Mouse (Mus musculus) adrenal gland, postnatal 36 days (tissue): Measurements from ENCODE around the gene Fgg. TPM values are rescaled to one million over a fixed set of nuclear protein-coding genes. Genes with fewer than 3 reads are reported as not detected.

ENCODE experiments used
- DNase-seq, 2 experiments: peaks; one replicate each; pipeline ENCODE4 v3.0.0; 2021; ENCODE audit warnings: mixed read lengths in 1 of 2
- total RNA-seq, 2 experiments: library from RNA; stranded (reverse); gene quantifications; 2 replicates each; pipeline ENCODE4 v1.2.3; 2021

Gene Fgg
- total RNA-seq, 2 experiments from 2014 or later = 3.2 TPM; not detected in 1

DNA sequence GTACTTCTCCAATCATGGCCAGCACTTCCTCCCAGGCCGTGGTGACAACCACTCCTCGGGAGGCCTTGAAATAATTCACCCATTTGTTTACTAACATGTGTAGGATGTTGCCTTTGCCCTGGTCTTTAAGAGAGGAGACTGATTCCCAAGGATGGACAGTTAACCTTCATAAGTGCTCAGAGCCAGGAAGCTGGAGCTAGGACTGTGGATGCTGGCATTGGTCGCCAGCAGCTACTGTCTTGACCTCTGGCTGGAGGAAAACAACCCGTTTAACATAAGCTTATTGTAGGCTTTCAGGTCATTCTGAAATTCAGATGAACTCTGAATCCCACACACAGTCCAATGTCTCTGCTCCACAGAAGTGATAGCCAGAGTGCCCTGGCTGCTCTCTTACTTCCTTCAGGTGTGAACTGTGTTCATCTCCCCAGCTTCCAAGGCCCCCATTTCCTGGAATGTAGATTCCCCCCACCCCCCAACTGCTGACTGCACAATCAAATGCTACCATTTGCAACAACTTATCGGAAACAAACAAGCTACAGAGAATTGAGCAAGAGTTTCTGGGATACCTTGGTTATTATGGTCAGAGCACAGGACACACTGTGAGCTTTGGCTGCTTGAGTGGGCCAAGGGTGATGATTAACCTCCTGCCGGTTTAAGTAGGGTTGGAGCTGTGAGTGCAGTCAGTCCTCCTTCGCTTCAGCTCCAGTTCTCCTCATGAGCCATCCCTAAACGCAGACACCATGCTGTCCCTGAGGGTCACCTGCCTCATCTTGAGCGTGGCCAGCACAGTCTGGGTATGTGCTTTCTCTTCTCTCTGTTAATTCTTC is 18.2 kb downstream of the Fgg start, which contains the start of gene Fga:
Gene Fga, plus strand, starts transcription at position 602 of the 827 bp plus-strand sequence.
- DNase-seq = no peak

DNA sequence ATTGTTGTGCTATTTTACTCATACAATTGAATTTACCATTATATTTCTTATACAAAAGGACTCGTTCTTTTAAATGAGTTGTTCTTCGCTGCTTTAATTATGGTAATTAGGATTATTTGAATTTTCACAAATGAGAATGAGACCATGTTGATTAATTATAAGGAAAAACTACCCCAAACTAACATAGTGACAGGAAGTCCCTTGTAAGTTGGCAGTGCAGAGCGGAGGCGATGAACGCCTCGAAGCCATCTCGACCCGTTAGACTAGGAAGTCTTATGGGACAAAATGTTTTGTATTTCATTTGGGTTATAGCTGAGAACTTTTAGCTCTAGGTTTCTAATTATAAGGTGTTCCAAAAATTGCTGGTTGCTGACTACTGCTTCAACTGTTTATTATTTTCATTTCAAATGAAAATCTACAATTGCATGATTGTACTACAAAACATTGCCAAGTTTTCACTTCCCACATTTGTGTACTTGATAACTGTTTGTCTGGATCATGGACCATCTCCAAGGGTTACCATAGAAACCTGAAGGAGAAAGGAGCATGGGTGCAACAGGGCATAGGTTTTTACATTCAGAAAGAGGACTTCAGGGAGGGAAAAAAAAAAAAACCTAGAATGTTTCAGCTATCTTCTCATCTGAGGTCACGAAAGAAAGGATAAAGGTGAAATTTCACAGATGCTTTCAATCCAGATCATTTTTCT is 20.2 kb downstream of the Fgg start:
- DNase-seq = no peak

DNA sequence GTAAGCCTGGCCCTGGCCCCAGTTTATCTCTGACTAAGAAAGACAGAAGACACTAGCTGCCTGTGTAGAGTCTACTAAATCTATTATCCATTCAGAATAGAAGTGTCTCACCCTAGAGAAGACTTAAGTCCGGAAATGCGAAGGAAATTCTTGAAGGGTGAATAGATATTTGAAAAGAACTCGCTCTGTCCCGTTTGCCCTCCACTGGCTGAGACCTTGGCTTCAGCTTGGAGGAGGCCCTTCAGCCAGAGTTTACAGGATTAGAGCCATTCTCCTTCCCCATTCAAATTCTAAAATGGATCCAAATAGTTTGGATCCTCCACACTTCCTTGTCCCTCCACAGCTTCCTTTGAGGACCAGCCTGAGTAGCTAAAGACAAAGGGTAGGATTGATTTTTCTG is 22.8 kb downstream of the Fgg start:
- DNase-seq = no peak

DNA sequence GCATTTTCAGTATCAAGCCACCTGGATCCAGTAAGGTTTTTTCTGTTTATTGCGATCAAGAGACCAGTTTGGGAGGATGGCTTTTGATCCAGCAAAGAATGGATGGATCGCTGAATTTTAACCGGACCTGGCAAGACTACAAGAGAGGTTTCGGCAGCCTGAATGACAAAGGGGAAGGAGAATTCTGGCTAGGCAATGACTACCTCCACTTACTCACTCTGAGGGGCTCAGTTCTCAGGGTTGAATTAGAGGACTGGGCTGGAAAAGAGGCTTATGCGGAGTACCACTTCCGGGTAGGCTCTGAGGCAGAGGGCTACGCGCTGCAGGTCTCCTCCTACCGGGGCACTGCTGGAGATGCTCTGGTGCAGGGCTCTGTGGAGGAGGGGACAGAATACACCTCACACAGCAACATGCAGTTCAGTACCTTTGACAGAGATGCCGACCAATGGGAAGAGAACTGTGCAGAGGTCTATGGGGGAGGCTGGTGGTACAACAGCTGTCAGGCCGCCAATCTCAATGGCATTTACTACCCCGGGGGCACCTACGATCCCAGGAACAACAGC is 25.3 kb downstream of the Fgg start:
- no peak for DNase-seq

DNA sequence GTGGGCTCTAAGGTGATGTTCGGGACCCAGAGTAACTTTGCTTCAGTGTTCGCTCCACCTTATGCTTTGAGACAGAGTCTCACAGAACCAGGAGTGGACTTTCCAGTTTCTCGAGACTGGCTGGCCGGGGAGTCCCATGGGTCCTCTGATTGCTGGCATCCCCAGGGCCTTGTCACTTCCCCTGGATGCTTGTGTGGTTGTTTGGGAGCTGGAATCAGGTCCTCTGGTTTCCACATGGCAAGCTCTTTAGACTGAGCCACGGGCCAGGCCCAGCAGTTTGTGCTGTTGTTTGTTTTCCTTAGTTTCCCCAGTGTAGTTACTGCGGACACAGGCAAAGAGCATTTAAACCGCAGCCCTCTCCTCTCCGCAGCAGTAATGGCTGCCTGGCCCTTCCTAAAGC is 26.3 kb downstream of the Fgg start:
- DNase-seq = no peak

DNA sequence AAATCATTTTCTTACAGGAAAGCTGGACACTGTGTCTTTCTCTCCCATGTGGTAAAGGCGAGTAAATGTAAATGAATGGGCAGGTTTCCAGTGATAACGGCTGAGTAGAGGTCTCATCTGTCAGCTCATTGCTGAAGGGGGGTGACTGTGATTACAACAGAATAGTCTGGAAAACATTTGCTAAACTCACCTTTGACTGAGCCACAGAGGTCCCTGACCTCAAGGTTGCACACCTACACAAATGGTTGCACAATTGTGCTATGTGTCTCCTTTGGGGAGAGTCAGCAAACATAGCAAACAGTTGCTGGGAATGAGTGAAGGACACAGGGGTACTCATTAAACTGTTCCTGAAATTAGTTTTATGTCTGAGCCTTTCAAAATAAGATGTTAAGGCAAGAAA is 31.3 kb downstream of the Fgg start:
- DNase-seq = no peak

DNA sequence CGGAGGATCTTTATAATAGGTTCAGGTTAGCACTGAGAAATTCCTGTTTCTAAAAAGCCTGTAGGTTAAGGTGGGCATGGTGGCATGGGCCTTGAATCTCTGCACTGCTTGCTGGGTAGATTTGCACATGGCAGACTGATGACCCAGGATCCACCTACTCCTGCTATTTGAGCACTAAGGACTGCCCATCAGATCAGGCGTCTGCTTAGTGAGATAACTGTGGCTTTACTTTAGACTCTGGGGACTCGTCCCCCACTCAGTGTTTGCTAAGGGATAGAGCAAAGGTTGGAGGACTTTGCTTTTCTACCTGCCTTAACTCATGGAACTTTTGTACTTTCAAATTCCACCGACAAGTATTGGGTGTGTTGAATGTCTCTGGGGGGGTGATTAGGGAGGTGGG is 32.1 kb downstream of the Fgg start:
- no peak for DNase-seq

DNA sequence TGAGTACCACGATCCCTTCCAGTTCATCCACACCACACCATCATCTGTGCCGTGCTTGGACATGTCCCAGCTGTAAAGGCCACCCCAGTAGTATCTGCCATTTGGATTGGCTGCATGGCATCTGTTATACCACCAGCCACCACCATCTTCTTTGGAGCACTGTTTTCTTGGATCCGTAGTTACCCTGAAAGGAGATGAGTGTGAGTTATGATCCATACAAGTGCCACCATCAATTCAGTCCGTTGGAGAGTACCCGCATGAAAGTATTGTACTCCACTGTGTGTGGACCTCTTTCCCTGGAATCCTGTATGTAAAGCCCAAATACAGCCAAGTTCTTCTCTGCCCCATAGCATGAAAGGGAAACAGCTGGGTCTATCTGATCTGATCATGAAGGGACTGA is 34.9 kb downstream of the Fgg start:
- no peak for DNase-seq

DNA sequence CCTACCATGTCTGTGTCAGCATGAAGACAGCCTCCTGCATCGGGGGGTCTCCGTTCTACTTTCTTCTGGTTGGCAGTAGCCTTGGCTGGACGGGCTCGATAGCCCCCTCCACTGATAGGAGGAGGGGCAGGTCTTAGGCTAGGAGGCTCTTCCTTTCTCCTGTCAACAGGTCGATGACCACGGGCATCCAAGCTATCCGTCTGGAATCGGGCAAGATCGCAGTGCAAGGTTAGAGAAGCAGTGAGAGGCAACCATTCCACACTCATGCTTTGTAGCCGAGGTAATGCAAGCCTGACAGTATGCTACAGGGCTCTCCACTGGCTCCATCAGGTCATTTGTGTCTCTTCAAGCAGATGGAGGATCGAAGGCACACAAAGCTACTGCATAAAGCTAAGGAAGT is 39.1 kb downstream of the Fgg start:
- no peak for DNase-seq

DNA sequence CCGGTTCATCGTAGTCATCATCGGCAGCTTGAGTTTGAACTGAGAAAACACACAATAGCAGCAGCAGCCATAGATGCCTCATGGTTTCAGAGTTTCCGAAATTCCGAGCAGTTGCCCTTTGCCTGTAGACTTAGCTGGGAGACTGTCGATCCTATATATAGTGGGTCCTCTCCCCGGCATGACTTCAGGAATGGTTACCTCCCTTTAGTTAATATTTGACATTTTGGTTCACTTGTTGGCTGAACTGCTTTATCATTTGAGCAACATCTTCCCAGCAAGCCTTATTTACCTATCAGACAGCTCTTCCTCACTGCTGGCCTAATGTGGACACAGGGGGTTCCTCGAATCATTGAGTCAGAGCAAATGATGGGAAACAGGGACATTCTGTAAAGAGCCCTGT is 42.2 kb downstream of the Fgg start, which contains the start of gene Fgb:
Gene Fgb, minus strand, starts transcription at position 184 of the 400 bp plus-strand sequence.
- no peak for DNase-seq

DNA sequence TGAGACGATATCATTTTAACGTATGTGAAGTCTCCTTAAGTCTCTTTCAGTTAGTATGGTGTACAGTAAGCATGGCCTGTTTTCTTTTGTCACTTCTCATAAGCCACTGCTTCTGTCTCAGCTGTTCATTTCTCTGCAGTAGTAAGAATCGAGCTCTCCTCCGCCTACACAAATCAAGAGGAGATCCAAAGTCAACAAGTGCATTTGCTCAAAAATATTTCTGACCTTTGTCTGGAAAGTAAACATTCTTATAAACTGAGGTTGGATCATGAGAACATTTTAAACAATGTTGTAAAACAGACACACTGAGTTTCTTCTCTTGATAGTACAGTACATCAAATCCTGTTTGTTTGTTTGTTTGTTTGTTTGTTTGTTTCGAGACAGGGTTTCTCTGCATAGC is 43.1 kb downstream of the Fgg start:
- DNase-seq = no peak

DNA sequence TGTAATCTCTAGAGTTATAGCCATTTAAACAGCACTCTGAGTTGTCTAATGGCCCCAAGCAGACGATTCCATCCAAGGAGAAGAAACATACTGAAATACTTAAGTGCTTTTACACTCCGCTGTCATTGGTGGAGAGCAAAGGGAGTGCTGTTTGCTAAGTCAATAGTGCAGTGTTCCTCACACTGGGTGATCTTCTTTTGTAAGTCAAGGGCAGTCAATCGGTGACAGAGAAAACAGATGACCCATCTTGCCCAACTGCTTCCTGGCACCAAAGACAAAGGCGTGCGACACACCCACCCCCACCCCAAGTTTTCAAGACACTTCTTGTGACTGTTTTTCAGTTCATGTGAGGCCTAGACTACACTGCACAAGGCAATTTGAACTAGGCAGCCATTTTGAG is 44.6 kb downstream of the Fgg start:
- no peak for DNase-seq

DNA sequence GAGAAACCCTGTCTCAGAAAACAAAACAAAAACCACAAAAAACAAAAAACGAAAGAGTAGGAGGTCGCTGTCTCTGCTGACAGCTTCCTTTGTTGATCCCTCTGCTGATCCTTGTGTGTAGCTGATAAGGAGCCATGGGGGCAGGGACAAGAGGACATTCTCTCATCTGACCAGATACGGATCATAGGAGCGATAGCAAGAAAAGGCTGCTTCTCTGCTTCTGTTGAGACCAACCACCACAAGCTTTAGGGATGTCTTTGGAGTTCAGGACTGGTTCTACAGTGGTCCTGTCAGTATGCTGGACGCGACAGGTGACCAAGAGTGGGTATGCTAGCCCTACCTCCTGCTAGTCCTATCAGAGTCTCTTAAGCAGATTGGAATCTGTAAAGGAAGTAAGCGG is 45.6 kb downstream of the Fgg start:
- DNase-seq = no peak

DNA sequence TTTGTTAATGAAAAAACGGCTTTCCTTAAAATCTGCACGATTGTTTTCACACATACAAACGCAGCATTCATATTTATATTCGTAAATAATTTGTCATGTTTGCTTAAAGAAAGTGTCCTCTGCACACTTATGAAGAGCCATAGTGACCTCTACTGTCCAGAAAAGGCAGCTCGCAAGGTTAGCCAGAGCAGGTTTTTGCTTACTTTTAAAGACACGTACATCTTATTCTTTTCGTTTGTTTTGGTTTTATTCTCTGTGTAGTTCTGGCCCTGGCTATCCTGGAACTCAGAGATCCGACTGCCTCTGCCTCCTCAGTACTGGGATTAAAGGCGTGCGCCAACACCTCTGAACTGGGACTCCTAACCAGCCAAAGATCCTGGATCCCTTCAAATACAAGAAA is 46.2 kb downstream of the Fgg start:
- peak; percentile 27 to 45 for DNase-seq

DNA sequence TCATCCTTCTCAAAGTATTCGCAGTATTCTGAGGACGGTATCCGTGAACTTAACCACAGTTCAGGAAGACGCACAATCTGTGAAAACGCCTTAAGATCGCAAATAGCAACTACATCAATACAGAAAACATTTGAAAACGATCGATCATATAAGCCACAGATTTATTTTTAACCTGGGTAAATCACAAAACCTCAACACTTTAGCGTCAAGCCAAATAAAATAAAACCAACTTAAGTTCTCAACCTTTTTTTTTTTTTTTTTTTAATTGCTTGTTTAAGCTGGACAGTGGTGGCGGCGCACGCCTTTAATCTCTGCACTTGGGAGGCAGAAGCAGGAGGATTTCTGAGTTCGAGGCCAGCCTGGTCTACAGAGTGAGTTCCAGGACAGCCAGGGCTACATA is 47.2 kb downstream of the Fgg start:
- no peak for DNase-seq

DNA sequence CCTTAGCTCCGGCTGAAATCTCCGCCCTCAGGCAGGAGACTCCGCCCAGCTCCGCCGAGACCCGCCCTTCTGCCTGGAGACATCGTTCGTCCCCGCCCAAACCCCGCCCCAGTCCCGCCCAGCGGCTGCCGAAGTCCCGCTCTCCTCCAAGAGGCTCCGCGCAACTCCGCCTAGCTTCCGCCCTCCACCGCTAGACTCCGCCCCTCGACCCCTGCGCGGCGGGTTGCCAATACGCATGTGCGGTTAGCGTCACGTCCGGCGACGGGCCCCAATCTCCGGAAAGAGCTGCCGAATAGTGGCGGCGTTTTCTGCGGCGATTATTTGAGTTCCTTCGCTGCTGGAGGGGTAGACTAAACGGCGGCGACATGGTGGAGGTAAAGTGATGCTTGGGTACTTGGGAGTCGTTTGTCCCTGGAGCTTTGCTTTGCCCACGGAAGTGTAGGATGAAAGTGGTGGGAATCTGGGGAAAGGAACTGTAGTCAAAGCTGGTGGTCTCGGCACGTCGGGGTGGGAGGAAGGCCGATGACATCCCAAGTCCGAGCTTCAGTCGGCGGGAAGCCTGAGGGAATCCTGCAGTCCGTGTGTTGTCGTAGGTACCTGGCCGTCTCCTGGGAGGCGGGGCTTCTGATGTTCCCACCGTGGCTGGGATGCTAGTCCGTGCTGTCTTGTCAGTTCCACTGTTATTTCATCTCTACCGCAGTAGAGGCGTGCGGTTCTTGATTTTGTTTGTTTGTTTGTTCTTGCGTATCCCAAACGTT is 47.9 kb downstream of the Fgg start, which contains the start of gene Plrg1:
Gene Plrg1, plus strand, starts transcription at position 242 of the 758 bp plus-strand sequence.
- peak; percentile 98 to 99 for DNase-seq

DNA sequence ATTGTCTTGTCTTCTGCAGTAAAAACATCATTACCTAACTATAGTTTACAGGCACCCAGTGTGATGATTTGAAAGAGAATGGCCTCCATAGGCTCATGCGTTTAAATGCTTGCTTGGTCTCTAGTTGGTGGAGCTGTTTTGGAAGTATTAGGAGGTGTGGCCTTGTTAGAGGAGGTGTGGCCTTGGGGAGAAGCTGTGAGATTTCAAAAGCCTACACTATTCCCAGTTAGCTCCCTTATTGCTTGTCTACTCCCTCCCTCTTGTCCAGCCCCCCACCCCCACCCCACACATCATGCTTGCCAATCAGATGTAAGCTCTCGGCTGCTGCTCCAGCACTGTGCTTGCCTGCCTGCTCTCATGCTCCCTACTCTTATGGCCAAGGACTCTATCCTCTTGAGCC is 49.5 kb downstream of the Fgg start:
- DNase-seq = no peak

Other genes with a start within 250 kb of the Fgg start
- under 1 TPM; 0.36 to 0.76 TPM for gene Rbm46, start 131.2 kb upstream of the Fgg start, total RNA-seq
- gene Lrat, start 103.8 kb upstream of the Fgg start, total RNA-seq = under 1 TPM in 1 of 2 experiments, not detected in 1; 0.07 TPM
- 1 to 10 TPM in 1 of 2 experiments, not detected in 1; 3.8 TPM for gene Fga, start 18.4 kb downstream of the Fgg start, total RNA-seq
- 1 to 10 TPM in 1 of 2 experiments, not detected in 1; 1.1 TPM for gene Fgb, start 42.1 kb downstream of the Fgg start, total RNA-seq
- gene Plrg1, start 47.8 kb downstream of the Fgg start, total RNA-seq = 10 to 100 TPM; 47.4 to 51.3 TPM
- gene Dchs2, start 120.2 kb downstream of the Fgg start, total RNA-seq = under 1 TPM; 0.46 to 0.73 TPM